ENCODE assay signal across 8 mouse cellular contexts in the genomic region with DNA sequence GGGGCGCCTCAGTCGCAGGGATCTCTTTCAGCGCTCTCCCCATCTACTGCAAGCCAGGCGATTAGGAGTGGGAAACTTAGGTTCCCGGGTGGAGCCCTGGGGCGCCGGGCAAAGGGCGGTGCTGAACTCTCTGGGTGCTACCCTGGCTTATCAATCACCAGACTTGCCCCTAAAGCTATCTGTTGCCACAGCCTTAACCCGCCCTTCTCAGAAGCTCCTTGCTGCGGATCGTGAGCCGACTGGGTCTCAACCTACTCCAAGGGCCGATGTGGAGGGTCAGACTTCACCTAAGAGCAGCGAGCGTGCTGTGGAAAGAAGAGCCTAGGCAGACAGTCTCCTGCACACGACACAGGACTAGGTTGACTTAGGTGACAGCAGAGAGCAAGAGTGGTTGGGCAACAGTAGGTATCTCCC. TPM values are rescaled to one million over a fixed set of nuclear protein-coding genes. Genes with fewer than 3 reads are reported as not detected.
DNase-seq lines count a peak whose midpoint lies in the region; ATAC-seq and TF ChIP-seq lines count a peak whose summit lies in the region.

No protein-coding gene starts in this region.

- TF ChIP-seq POLR2A in cortical plate, adult 2 months (IDR thresholded peaks at IDR 0.05; ENCODE audit: extremely low read depth, insufficient read depth, low read length), result no peak
- TF ChIP-seq POLR2A in liver, adult 2 months (IDR thresholded peaks at IDR 0.05; ENCODE audit: extremely low read depth, insufficient read depth, low read length), result no peak

- H3K4me3 ChIP-seq in lung, embryonic 15.5 days, result peak overlapping the region; percentile 71
- peak overlapping the region; percentile 31; the same call in 1 of the 2 replicates for H3K4me3 ChIP-seq in cortical plate, adult 2 months (ENCODE audit: insufficient read depth, low read length)
- H3K4me3 ChIP-seq in heart, embryonic 15.5 days, result peak overlapping the region; percentile 87
- peak overlapping the region; percentile 45 for H3K4me3 ChIP-seq in liver, adult 2 months (ENCODE audit: insufficient read depth, low read depth, low read length)

- H3K27ac ChIP-seq in lung, embryonic 15.5 days, result peak overlapping the region; percentile 82
- H3K27ac ChIP-seq in cortical plate, adult 2 months (ENCODE audit: insufficient read depth, low read length), result no peak overlapping the region
- peak overlapping the region; percentile 84 for H3K27ac ChIP-seq in heart, embryonic 15.5 days
- peak overlapping the region; percentile 64 for H3K27ac ChIP-seq in liver, adult 2 months (replicated peaks; ENCODE audit: insufficient read depth, low read depth, low read length)

- H3K27me3 ChIP-seq in lung, embryonic 15.5 days, result no peaks in the 10 kb centered on the region
- H3K27me3 ChIP-seq in heart, embryonic 15.5 days, result no peaks in the 10 kb centered on the region
- no peaks in the 10 kb centered on the region for H3K27me3 ChIP-seq in liver, adult 2 months (ENCODE audit: control insufficient read depth, insufficient read depth, low read length)

- H3K79me2 ChIP-seq in liver, adult 2 months (ENCODE audit: control insufficient read depth, insufficient read depth, low read length), result peaks cover 3% of the 10 kb centered on the region; the same call in 1 of the 2 replicates

- no peak for TF ChIP-seq CTCF in cortical plate, adult 2 months (IDR thresholded peaks at IDR 0.05; ENCODE audit: extremely low read depth, insufficient read depth, low read length)
- TF ChIP-seq CTCF in liver, adult 2 months (IDR thresholded peaks at IDR 0.05; ENCODE audit: low read depth, low read length), result no peak

- H3K36me3 ChIP-seq in lung, embryonic 15.5 days, result peaks cover 14% of the 10 kb centered on the region; the same call in 1 of the 2 replicates
- H3K36me3 ChIP-seq in heart, embryonic 15.5 days, result peaks cover 26% of the 10 kb centered on the region
- H3K36me3 ChIP-seq in liver, adult 2 months (ENCODE audit: control insufficient read depth, insufficient read depth, low read length), result peaks cover 3% of the 10 kb centered on the region; the same call in 1 of the 2 replicates

- no peaks in the 10 kb centered on the region for H3K9me3 ChIP-seq in lung, embryonic 15.5 days
- no peaks in the 10 kb centered on the region for H3K9me3 ChIP-seq in heart, embryonic 15.5 days (replicated peaks)

- ATAC-seq in lung, embryonic 15.5 days (ENCODE audit: borderline replicate concordance, extremely low read depth, low FRiP score, low TSS enrichment), result no peak; the same call in 1 of the 2 replicates
- ATAC-seq in heart, embryonic 15.5 days (replicated peaks; ENCODE audit: insufficient number of reproducible peaks, insufficient read depth, low FRiP score, low read depth), result 0 out of 2 replicates have a peak, but pooled peaks have one; percentile 10

- H3K9ac ChIP-seq in lung, embryonic 15.5 days, result peak overlapping the region; percentile 72
- H3K9ac ChIP-seq in heart, embryonic 15.5 days, result peak overlapping the region; percentile 86
- H3K9ac ChIP-seq in liver, adult 2 months (ENCODE audit: low read depth, low read length), result peak overlapping the region; percentile 45

- H3K4me1 ChIP-seq in lung, embryonic 15.5 days, result peaks cover 18% of the 10 kb centered on the region
- H3K4me1 ChIP-seq in cortical plate, adult 2 months (ENCODE audit: control insufficient read depth, insufficient read depth, low read length), result peaks cover 4% of the 10 kb centered on the region; the same call in 1 of the 2 replicates
- H3K4me1 ChIP-seq in heart, embryonic 15.5 days (replicated peaks), result peaks cover 35% of the 10 kb centered on the region
- peaks cover 13% of the 10 kb centered on the region for H3K4me1 ChIP-seq in liver, adult 2 months (ENCODE audit: control insufficient read depth, insufficient read depth, low read length)

- no peak for DNase-seq in lung, postnatal 14 days
- peak; percentile 62 for DNase-seq in liver, adult 2 months (ENCODE audit: extremely low read depth, low read depth, low spot score)
- peak; percentile 38 for DNase-seq in skeletal muscle tissue, adult 2 months (ENCODE audit: low read depth, low spot score)
- DNase-seq in right cerebral cortex, postnatal 36 days (ENCODE audit: low spot score in 2 of 2), result no peak
- DNase-seq in urinary bladder, postnatal 14 days (ENCODE audit: low spot score), result no peak

- peak overlapping the region; percentile 99 for H3K4me2 ChIP-seq in lung, embryonic 15.5 days
- H3K4me2 ChIP-seq in heart, embryonic 15.5 days, result peak overlapping the region; percentile 98

- under 1% methylated on average over 16 of the region's 16 CpGs for WGBS in lung, embryonic 15.5 days
- WGBS in heart, embryonic 15.5 days, result under 1% methylated on average over 16 of the region's 16 CpGs
- WGBS in liver, adult 2 months, result under 1% methylated on average over 16 of the region's 16 CpGs

RNA-seq across cellular contexts. Expression of a gene that starts 0.6 kb away (rescaled TPM):
- 57.8 and 59.1 TPM in 2 replicates for polyA plus RNA-seq in lung, embryonic 15.5 days (2015; fragmentation: Nextera tagmentation; extraction: Ambion mirVana)
- polyA plus RNA-seq in cortical plate, adult 2 months (2012; rRNA removed), result 26.1 TPM in 2 replicates
- polyA plus RNA-seq in heart, embryonic 15.5 days (2015; fragmentation: Nextera tagmentation; extraction: Ambion mirVana), result 46.4 and 65.9 TPM in 2 replicates
- 53.3 and 54.3 TPM in 2 replicates for total RNA-seq in liver, adult 2 months (2014; rRNA removed)
- 89.0 and 116 TPM in 2 replicates for polyA plus RNA-seq in liver, adult 2 months (2012; rRNA removed)

RNA-seq across cellular contexts. Expression of a gene that starts 11.9 kb away (rescaled TPM):
- polyA plus RNA-seq in lung, embryonic 15.5 days (2015; fragmentation: Nextera tagmentation; extraction: Ambion mirVana), result 22.3 and 28.4 TPM in 2 replicates
- polyA plus RNA-seq in cortical plate, adult 2 months (2012; rRNA removed), result 76.2 and 82.3 TPM in 2 replicates
- 29.8 and 33.3 TPM in 2 replicates for polyA plus RNA-seq in heart, embryonic 15.5 days (2015; fragmentation: Nextera tagmentation; extraction: Ambion mirVana)
- 19.6 and 29.6 TPM in 2 replicates for total RNA-seq in liver, adult 2 months (2014; rRNA removed)
- polyA plus RNA-seq in liver, adult 2 months (2012; rRNA removed), result 79.8 and 97.5 TPM in 2 replicates

RNA-seq across cellular contexts. Expression of a gene that starts 14.8 kb away (rescaled TPM):
- polyA plus RNA-seq in lung, embryonic 15.5 days (2015; fragmentation: Nextera tagmentation; extraction: Ambion mirVana), result 0.25 and 0.35 TPM in 2 replicates
- polyA plus RNA-seq in cortical plate, adult 2 months (2012; rRNA removed), result 0.10 TPM in 1 of 2 replicates, not detected in the other
- 0.81 TPM in 1 of 2 replicates, not detected in the other for polyA plus RNA-seq in heart, embryonic 15.5 days (2015; fragmentation: Nextera tagmentation; extraction: Ambion mirVana)
- total RNA-seq in liver, adult 2 months (2014; rRNA removed), result 143 and 177 TPM in 2 replicates
- 203 and 264 TPM in 2 replicates for polyA plus RNA-seq in liver, adult 2 months (2012; rRNA removed)

RNA-seq across cellular contexts. Expression of a gene that starts 42.0 kb away (rescaled TPM):
- polyA plus RNA-seq in lung, embryonic 15.5 days (2015; fragmentation: Nextera tagmentation; extraction: Ambion mirVana), result 2.5 and 2.9 TPM in 2 replicates
- polyA plus RNA-seq in cortical plate, adult 2 months (2012; rRNA removed), result 1.6 and 1.7 TPM in 2 replicates
- polyA plus RNA-seq in heart, embryonic 15.5 days (2015; fragmentation: Nextera tagmentation; extraction: Ambion mirVana), result 1.5 and 2.3 TPM in 2 replicates
- 0.37 and 0.47 TPM in 2 replicates for total RNA-seq in liver, adult 2 months (2014; rRNA removed)
- 1.2 and 2.8 TPM in 2 replicates for polyA plus RNA-seq in liver, adult 2 months (2012; rRNA removed)

RNA-seq across cellular contexts. Expression of a gene that starts 46.0 kb away (rescaled TPM):
- polyA plus RNA-seq in lung, embryonic 15.5 days (2015; fragmentation: Nextera tagmentation; extraction: Ambion mirVana), result 28.6 and 30.9 TPM in 2 replicates
- polyA plus RNA-seq in cortical plate, adult 2 months (2012; rRNA removed), result 14.4 and 14.5 TPM in 2 replicates
- polyA plus RNA-seq in heart, embryonic 15.5 days (2015; fragmentation: Nextera tagmentation; extraction: Ambion mirVana), result 18.3 and 23.8 TPM in 2 replicates
- total RNA-seq in liver, adult 2 months (2014; rRNA removed), result 14.0 and 54.7 TPM in 2 replicates
- polyA plus RNA-seq in liver, adult 2 months (2012; rRNA removed), result 16.5 and 21.4 TPM in 2 replicates

Comparison
In these comparisons a context has a peak if more than half of its experiments do, and no peak if none do; other contexts are left out.
1. H3K4me3 ChIP-seq: peak in every context shown above with its lines; median percentile 87 in heart, embryonic 15.5 days; 71 in lung, embryonic 15.5 days; 45 in liver, adult 2 months; 31 in cortical plate, adult 2 months.
2. DNase-seq: peak in liver, adult 2 months (single experiment) and skeletal muscle tissue, adult 2 months (single experiment); none in lung, postnatal 14 days (single experiment), right cerebral cortex, postnatal 36 days (0 of 2) and urinary bladder, postnatal 14 days (single experiment).
3. RNA of a gene that starts 14.8 kb away (polyA plus RNA-seq): 203 to 264 TPM in liver, adult 2 months; 0.25 to 0.35 TPM in lung, embryonic 15.5 days, 0.10 TPM in cortical plate, adult 2 months and 0.81 TPM in heart, embryonic 15.5 days; every median in the first group is over 100 times any median in the second.
4. Peak in every context shown above with its lines, with median percentiles within 50 percentile points of each other: H3K9ac ChIP-seq.